Mouse (Mus musculus): ENCODE measurements around the gene Akap6. TPM values are rescaled to one million over a fixed set of nuclear protein-coding genes. Genes with fewer than 3 reads are reported as not detected.
"Not testable (repeated sequence)": the region's sequence is repeated elsewhere in the genome, so short reads cannot be mapped to it uniquely, and the experiment has no call there.

Akap6 gene
- polyA plus RNA-seq, 1 experiment from 2014 or later = 0.18 TPM

- WGBS = 82% methylated on average over 3 of the region's 3 CpGs
- H3K27ac ChIP-seq; H3K36me3 ChIP-seq; H3K9me3 ChIP-seq (replicated peaks); DNase-seq (ENCODE audit: low spot score); H3K4me1 ChIP-seq; H3K4me3 ChIP-seq; H3K27me3 ChIP-seq (ENCODE audit: low read depth, poor library complexity, severe bottlenecking): not testable (repeated sequence)
These were observed 24.9 kb downstream of the Akap6 start for GRCm38 (mm10) chr12:52724039-52724615.

GRCm38 (mm10) chr12:52726434-52727231 lies 27.4 kb downstream of the Akap6 start:
- peaks cover 4% of the 10 kb centered on the region; the same call in 1 of the 2 replicates for H3K4me1 ChIP-seq

GRCm38 (mm10) chr12:52729396-52729795 lies 30.2 kb downstream of the Akap6 start:
- no peaks in the 10 kb centered on the region for H3K9me3 ChIP-seq (replicated peaks)
- H3K4me3 ChIP-seq = no peak overlapping the region
- 89% methylated on average over 6 of the region's 6 CpGs for WGBS
- H3K4me1 ChIP-seq = peaks cover 4% of the 10 kb centered on the region; the same call in 1 of the 2 replicates
- H3K27ac ChIP-seq = no peak overlapping the region
- no peak for DNase-seq (ENCODE audit: low spot score)
- H3K36me3 ChIP-seq = no peaks in the 10 kb centered on the region
- H3K27me3 ChIP-seq (ENCODE audit: low read depth, poor library complexity, severe bottlenecking) = no peaks in the 10 kb centered on the region

More at GRCm38 (mm10) chr12:52726434-52727231, 27.4 kb downstream of the Akap6 start:
- no peaks in the 10 kb centered on the region for H3K9me3 ChIP-seq (replicated peaks)
- WGBS = 78% methylated on average over 10 of the region's 10 CpGs
- DNase-seq (ENCODE audit: low spot score) = no peak
- H3K27me3 ChIP-seq (ENCODE audit: low read depth, poor library complexity, severe bottlenecking) = no peaks in the 10 kb centered on the region
- H3K27ac ChIP-seq = no peak overlapping the region
- no peak overlapping the region for H3K4me3 ChIP-seq
- H3K36me3 ChIP-seq = no peaks in the 10 kb centered on the region

GRCm38 (mm10) chr12:52735161-52735560 lies 36.0 kb downstream of the Akap6 start:
- H3K27me3 ChIP-seq (ENCODE audit: low read depth, poor library complexity, severe bottlenecking); H3K36me3 ChIP-seq; H3K4me3 ChIP-seq; H3K9me3 ChIP-seq (replicated peaks); H3K4me1 ChIP-seq; H3K27ac ChIP-seq; DNase-seq (ENCODE audit: low spot score): not testable (repeated sequence)
- 92% methylated on average over 8 of the region's 11 CpGs for WGBS

DNA sequence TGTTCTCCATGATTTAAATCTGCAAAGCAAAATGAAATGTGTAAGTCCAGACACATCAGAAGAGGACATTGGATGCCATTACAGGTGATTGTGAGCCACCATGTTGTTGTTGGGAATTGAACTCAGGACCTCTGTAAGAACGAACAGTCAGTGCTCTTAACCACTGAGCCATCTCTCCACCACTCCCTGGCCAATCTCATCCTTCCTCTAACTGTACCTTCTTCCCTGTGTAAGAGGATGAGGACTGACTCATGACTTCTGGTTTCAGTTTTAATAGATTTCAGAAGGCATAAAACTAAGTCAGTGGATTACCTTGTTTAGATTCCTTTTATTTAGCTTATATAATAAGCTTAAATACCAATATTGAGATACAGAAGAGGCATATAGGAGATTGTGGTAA lies 38.0 kb downstream of the Akap6 start:
- no peaks in the 10 kb centered on the region for H3K27me3 ChIP-seq (ENCODE audit: low read depth, poor library complexity, severe bottlenecking)
- H3K36me3 ChIP-seq = no peaks in the 10 kb centered on the region
- WGBS = 95% methylated on average over 1 of the region's 1 CpGs
- H3K4me3 ChIP-seq = no peak overlapping the region
- no peak overlapping the region for H3K27ac ChIP-seq
- no peaks in the 10 kb centered on the region for H3K9me3 ChIP-seq (replicated peaks)
- DNase-seq (ENCODE audit: low spot score) = no peak
- no peaks in the 10 kb centered on the region for H3K4me1 ChIP-seq

DNA sequence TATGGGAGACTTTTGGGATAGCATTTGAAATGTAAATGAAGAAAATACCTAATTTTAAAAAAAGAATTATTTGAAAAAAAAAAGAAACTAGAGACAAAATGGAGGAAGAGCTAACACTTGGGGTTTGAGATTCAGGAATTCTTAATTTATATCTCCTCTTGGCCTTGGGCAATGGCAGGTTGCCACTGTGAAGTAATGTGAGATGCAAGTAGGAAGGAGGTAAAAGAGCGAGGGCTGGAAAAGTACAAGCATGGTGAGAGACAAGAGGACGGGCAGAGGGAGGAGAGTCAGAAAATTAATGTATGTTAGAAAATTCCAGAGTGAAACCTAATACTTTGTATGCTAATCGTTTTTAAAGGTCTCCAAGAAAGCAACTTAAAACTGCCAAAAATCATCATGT lies 40.1 kb downstream of the Akap6 start:
- DNase-seq (ENCODE audit: low spot score) = no peak
- Histone ChIP-seq H3K27ac (no peak overlapping the region), H3K4me1 (0 out of 2 replicates have a peak, but pooled peaks cover 2% of the 10 kb centered on the region), H3K9me3 (replicated peaks) (no peaks in the 10 kb centered on the region), H3K36me3 (no peaks in the 10 kb centered on the region), H3K27me3 (ENCODE audit: low read depth, poor library complexity, severe bottlenecking) (no peaks in the 10 kb centered on the region), H3K4me3 (no peak overlapping the region)
- 84% methylated on average over 3 of the region's 3 CpGs for WGBS

DNA sequence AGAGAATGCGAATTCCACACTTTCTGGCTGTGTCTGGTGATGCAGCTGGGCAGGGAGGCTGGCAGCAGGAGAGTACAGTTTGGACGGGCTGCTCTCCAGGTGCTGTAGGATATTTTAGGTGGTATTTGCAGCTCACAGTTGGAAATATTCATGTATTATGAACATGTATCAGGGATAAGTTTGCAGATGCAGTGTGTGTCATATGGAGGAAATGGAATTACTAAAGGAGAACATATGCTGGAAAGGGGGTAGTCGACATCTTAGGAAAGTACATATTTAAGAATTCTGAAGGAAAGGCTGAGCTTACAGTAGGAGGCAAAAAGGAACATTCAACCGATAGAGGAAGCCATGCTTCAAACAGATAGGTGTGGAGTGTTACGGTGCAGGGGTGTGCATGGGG lies 42.6 kb downstream of the Akap6 start:
- no peak overlapping the region for H3K27ac ChIP-seq
- no peak for DNase-seq (ENCODE audit: low spot score)
- no peak overlapping the region for H3K4me3 ChIP-seq
- no peaks in the 10 kb centered on the region for H3K27me3 ChIP-seq (ENCODE audit: low read depth, poor library complexity, severe bottlenecking)
- no peaks in the 10 kb centered on the region for H3K9me3 ChIP-seq (replicated peaks)
- H3K4me1 ChIP-seq = peaks cover 6% of the 10 kb centered on the region
- H3K36me3 ChIP-seq = no peaks in the 10 kb centered on the region
- 93% methylated on average over 5 of the region's 5 CpGs for WGBS

GRCm38 (mm10) chr12:52750006-52750405 lies 50.8 kb downstream of the Akap6 start:
- H3K4me3 ChIP-seq = no peak overlapping the region
- no peaks in the 10 kb centered on the region for H3K36me3 ChIP-seq
- H3K4me1 ChIP-seq = peaks cover 4% of the 10 kb centered on the region
- no peaks in the 10 kb centered on the region for H3K27me3 ChIP-seq (ENCODE audit: low read depth, poor library complexity, severe bottlenecking)
- H3K9me3 ChIP-seq (replicated peaks) = no peaks in the 10 kb centered on the region
- WGBS = 59% methylated on average over 12 of the region's 12 CpGs
- peak; percentile 37 for DNase-seq (ENCODE audit: low spot score)
- no peak overlapping the region for H3K27ac ChIP-seq

- 96% methylated on average over 2 of the region's 2 CpGs for WGBS
- no peak for DNase-seq (ENCODE audit: low spot score)
- no peaks in the 10 kb centered on the region for H3K4me1 ChIP-seq
- H3K9me3 ChIP-seq (replicated peaks) = no peaks in the 10 kb centered on the region
- H3K27me3 ChIP-seq (ENCODE audit: low read depth, poor library complexity, severe bottlenecking) = no peaks in the 10 kb centered on the region
- H3K4me3 ChIP-seq = no peak overlapping the region
- H3K27ac ChIP-seq = no peak overlapping the region
- H3K36me3 ChIP-seq = no peaks in the 10 kb centered on the region
These were observed 56.5 kb downstream of the Akap6 start for GRCm38 (mm10) chr12:52755649-52756048.

DNA sequence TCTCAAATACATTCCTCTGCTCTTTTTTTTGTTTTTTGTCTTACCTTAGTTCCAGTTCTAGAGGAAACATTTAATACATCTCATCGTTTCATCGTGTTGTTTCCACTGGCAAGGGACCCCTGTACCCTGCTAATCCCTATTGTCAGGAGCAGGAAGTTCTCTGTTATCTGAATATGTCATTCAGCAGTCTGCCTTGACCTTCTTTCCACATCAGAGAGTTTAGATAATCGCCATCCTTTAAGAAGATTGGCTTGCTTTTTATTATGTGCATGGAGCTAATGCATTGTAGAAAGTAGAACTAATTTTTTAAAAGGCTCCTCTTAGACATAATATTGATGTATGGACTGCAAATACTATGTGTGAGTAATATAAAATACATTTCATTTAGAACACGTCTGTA lies 58.7 kb downstream of the Akap6 start:
- WGBS = 33% methylated on average over 4 of the region's 4 CpGs
- no peaks in the 10 kb centered on the region for H3K9me3 ChIP-seq (replicated peaks)
- DNase-seq (ENCODE audit: low spot score) = no peak
- no peaks in the 10 kb centered on the region for H3K4me1 ChIP-seq
- no peak overlapping the region for H3K4me3 ChIP-seq
- H3K27ac ChIP-seq = no peak overlapping the region
- H3K27me3 ChIP-seq (ENCODE audit: low read depth, poor library complexity, severe bottlenecking) = no peaks in the 10 kb centered on the region
- no peaks in the 10 kb centered on the region for H3K36me3 ChIP-seq

DNA sequence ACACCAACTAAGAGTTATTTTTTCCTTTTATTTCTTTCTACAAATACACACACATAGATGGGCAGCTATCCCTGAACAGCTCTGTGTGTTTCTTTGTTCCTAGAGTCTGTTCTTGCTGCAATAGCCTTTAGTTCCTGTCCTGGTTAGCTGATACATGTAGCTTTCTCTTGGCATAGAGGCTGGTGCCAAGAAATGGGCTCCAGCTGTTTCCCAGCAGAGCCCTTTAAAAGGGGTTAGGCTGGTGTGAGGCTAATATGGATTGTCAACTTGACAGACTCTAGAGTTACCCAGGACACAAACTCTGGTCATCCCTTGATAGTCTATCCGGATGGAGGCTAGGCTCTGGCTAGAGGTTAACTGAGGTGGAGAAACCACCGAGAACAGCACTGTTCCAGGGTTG lies 64.9 kb downstream of the Akap6 start:
- no peaks in the 10 kb centered on the region for H3K9me3 ChIP-seq (replicated peaks)
- no peak overlapping the region for H3K27ac ChIP-seq
- 93% methylated on average over 2 of the region's 2 CpGs for WGBS
- H3K4me1 ChIP-seq = no peaks in the 10 kb centered on the region
- no peak overlapping the region for H3K4me3 ChIP-seq
- H3K36me3 ChIP-seq = no peaks in the 10 kb centered on the region
- DNase-seq (ENCODE audit: low spot score) = no peak
- no peaks in the 10 kb centered on the region for H3K27me3 ChIP-seq (ENCODE audit: low read depth, poor library complexity, severe bottlenecking)

DNA sequence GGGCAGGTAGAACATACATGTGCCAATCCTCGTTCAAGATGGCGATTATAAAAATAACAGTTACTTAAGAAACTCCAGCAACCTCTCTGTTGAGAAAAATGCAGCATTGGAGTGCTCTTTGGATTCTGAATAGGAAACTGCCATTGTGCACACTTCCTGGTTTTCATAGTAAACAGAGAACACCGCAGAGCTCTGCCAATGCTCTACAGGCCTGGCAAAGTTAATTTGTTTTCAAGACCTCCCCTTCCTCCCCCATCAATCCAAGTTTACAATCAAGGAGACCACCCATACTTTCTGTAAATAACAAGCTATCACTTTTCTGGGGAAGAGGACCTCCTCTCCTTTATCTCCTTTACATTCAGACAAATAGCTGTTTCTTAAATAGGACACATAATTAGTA lies 65.6 kb downstream of the Akap6 start:
- Histone ChIP-seq H3K4me3 (no peak overlapping the region), H3K36me3 (no peaks in the 10 kb centered on the region), H3K27ac (no peak overlapping the region), H3K9me3 (replicated peaks) (no peaks in the 10 kb centered on the region), H3K4me1 (no peaks in the 10 kb centered on the region), H3K27me3 (ENCODE audit: low read depth, poor library complexity, severe bottlenecking) (no peaks in the 10 kb centered on the region)
- WGBS = 76% methylated on average over 3 of the region's 3 CpGs
- DNase-seq (ENCODE audit: low spot score) = no peak

- H3K9me3 ChIP-seq (replicated peaks) = no peaks in the 10 kb centered on the region
- DNase-seq (ENCODE audit: low spot score) = no peak
- H3K36me3 ChIP-seq = no peaks in the 10 kb centered on the region
- no peaks in the 10 kb centered on the region for H3K27me3 ChIP-seq (ENCODE audit: low read depth, poor library complexity, severe bottlenecking)
- no peaks in the 10 kb centered on the region for H3K4me1 ChIP-seq
- H3K27ac ChIP-seq = no peak overlapping the region
- WGBS = 86% methylated on average over 3 of the region's 3 CpGs
- H3K4me3 ChIP-seq = no peak overlapping the region
These were observed 70.4 kb downstream of the Akap6 start for GRCm38 (mm10) chr12:52769561-52769960.
